ENCODE assay signal across 16 mouse cellular contexts in genomic region chr3:127126220-127126619, GRCm38 (mm10).
"Had no signal": no experiment of that assay in that cellular context is flagged by ENCODE, and none has a peak within 500 bp of the region (broad histone marks: within the 10 kb centered on the region; RNA-seq: fewer than 3 reads in every experiment).

No protein-coding gene starts in this region.

- H3K4me3 ChIP-seq: left cerebral cortex, adult 2 months; limb, embryonic 10.5 days; megakaryocyte, embryonic 14.5 days; midbrain, embryonic 15.5 days; neural tube, embryonic 12.5 days had no signal

- H3K9me3 ChIP-seq: limb, embryonic 10.5 days; midbrain, embryonic 15.5 days; neural tube, embryonic 12.5 days had no signal

- ATAC-seq: midbrain, embryonic 15.5 days had no signal

- H3K27ac ChIP-seq: left cerebral cortex, adult 2 months; limb, embryonic 10.5 days; macrophage; midbrain, embryonic 15.5 days; neural tube, embryonic 12.5 days had no signal

- H3K27me3 ChIP-seq: megakaryocyte, embryonic 14.5 days; midbrain, embryonic 15.5 days; neural tube, embryonic 12.5 days had no signal

- DNase-seq: kidney, adult 18-20 months; kidney, postnatal 10 days; kidney, postnatal 4 days; retina, postnatal 1 day; right cerebral cortex, postnatal 4 days; spleen, adult 18-20 months; thymus, adult 2 months; thymus, postnatal 25 days had no signal

- H3K9ac ChIP-seq: midbrain, embryonic 15.5 days; neural tube, embryonic 12.5 days had no signal

- H3K4me2 ChIP-seq: liver, embryonic 11.5 days; midbrain, embryonic 11.5 days; midbrain, embryonic 15.5 days; neural tube, embryonic 12.5 days had no signal

- H3K36me3 ChIP-seq: limb, embryonic 10.5 days; midbrain, embryonic 15.5 days; neural tube, embryonic 12.5 days had no signal

- H3K4me1 ChIP-seq: megakaryocyte, embryonic 14.5 days had no signal
